Mouse (Mus musculus) bone marrow macrophage, adult 2 months (primary cell): ENCODE results near the gene B9d1.

ENCODE experiments used
- CTCF ChIP-seq: IDR thresholded peaks from 2 replicates; pipeline ENCODE4 v1.5.1; 2012; ENCODE audit warnings: low read depth, mild to moderate bottlenecking, low read length, moderate library complexity
- POLR2A ChIP-seq: IDR thresholded peaks from 2 replicates; pipeline ENCODE4 v1.6.1; 2012; ENCODE audit warnings: mild to moderate bottlenecking, low read depth, low read length, borderline replicate concordance

GRCm38 (mm10) chr11:61489874-61490273 is 15.1 kb upstream of the B9d1 start:
- no peak for TF ChIP-seq CTCF
- TF ChIP-seq POLR2A: no peak
